Mouse (Mus musculus) adrenal gland, postnatal 25 days (tissue): ENCODE measurements around the gene Acadvl. TPM values are rescaled to one million over a fixed set of nuclear protein-coding genes. Genes with fewer than 3 reads are reported as not detected.
"Not testable (repeated sequence)": the region's sequence is repeated elsewhere in the genome, so short reads cannot be mapped to it uniquely, and the experiment has no call there.

Experiments
- DNase-seq: peaks from one replicate; pipeline ENCODE4 v3.0.0; 2021; ENCODE audit warnings: mixed read lengths
- total RNA-seq: library from RNA; stranded (reverse); gene quantifications from 2 replicates; pipeline ENCODE4 v1.2.3, GENCODE M21; 2021

Gene Acadvl
- total RNA-seq, 1 experiment from 2014 or later = 391 TPM

- DNase-seq = no peak
These were observed 12.2 kb upstream of the Acadvl start for GRCm38 (mm10) chr11:70027397-70027796.

- DNase-seq = peak; percentile 28
These were observed 11.5 kb upstream of the Acadvl start for GRCm38 (mm10) chr11:70026689-70027088.

GRCm38 (mm10) chr11:70024151-70024514, 8.9 kb upstream of the Acadvl start:
- DNase-seq = no peak

- DNase-seq = peak; percentile 45
These were observed 8.4 kb upstream of the Acadvl start for GRCm38 (mm10) chr11:70023481-70024150.

- DNase-seq = peak; percentile 95
These were observed 6.3 kb upstream of the Acadvl start for GRCm38 (mm10) chr11:70021264-70022132.

- peak; percentile 53 for DNase-seq
These were observed 5.6 kb upstream of the Acadvl start for GRCm38 (mm10) chr11:70020731-70021263.

GRCm38 (mm10) chr11:70020022-70020631, 4.9 kb upstream of the Acadvl start:
- no peak for DNase-seq

GRCm38 (mm10) chr11:70019495-70020021, 4.3 kb upstream of the Acadvl start:
- DNase-seq = no peak

- DNase-seq = peak; percentile 47
These were observed 3.1 kb upstream of the Acadvl start for GRCm38 (mm10) chr11:70018131-70018990.

GRCm38 (mm10) chr11:70017199-70017767, 2.1 kb upstream of the Acadvl start:
- DNase-seq = no peak

- DNase-seq = no peak
These were observed 1.5 kb upstream of the Acadvl start, which contains the start of gene Dlg4 for GRCm38 (mm10) chr11:70016669-70017068. TSS of gene Dlg4 (plus strand) at chr11:70016942.

GRCm38 (mm10) chr11:70016177-70016576, 966 bp upstream of the Acadvl start:
- DNase-seq = not testable (repeated sequence)

GRCm38 (mm10) chr11:70015677-70016076, 466 bp upstream of the Acadvl start:
- DNase-seq = no peak

GRCm38 (mm10) chr11:70014051-70014450, 1.2 kb downstream of the Acadvl start:
- no peak for DNase-seq

GRCm38 (mm10) chr11:70013408-70013807, 1.8 kb downstream of the Acadvl start:
- no peak for DNase-seq

- no peak for DNase-seq
These were observed 2.3 kb downstream of the Acadvl start for GRCm38 (mm10) chr11:70012931-70013330.

- DNase-seq = no peak
These were observed 4.2 kb downstream of the Acadvl start for GRCm38 (mm10) chr11:70010961-70011360.

GRCm38 (mm10) chr11:70010548-70010947, 4.7 kb downstream of the Acadvl start:
- DNase-seq = no peak

GRCm38 (mm10) chr11:70010033-70010432, 5.2 kb downstream of the Acadvl start:
- DNase-seq = no peak

- no peak for DNase-seq
These were observed 9.7 kb downstream of the Acadvl start for GRCm38 (mm10) chr11:70005521-70005920.

GRCm38 (mm10) chr11:70002471-70002870, 12.7 kb downstream of the Acadvl start:
- DNase-seq = no peak
